Mouse (Mus musculus): ENCODE measurements at regions not wholly inside any gene's neighbourhood (a gene's known extent, or its start where the extent isn't known, plus 50 kb on each side); places are given as distances from the start of the nearest gene placed in this dataset.
A peak's percentile ranks its signal among the peaks of the same experiment; 100 is the strongest.

DNA sequence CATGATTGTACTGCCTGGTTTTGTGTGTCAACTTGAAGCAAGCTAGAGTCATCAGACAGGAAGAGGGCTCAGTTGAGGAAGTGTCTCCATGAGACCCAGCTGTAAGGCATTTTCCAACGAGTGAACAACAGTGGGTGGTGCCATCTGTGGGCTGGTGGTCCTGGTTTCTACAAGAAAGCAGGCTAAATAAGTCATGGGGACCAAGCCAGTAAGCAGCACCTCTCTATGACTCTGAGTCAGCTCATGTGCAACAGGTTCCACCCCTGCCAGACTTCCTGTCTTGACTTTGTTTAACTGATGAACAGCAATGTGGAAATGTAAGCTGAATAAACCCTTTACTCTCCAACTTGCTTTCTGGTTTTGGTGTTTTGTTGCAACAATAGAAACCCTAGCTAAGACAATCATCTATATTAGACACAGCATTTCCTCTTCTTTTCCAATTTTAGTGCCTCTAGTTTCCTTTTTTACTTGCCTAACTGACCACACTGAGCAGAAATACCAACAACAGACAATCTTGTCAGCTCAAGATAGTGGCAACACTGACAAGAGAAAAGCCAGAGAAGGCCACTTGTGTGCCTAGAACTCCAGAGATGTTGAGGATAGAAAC is 231.5 kb upstream of the Ptger4 start:
- Histone ChIP-seq H3K4me1 (ENCODE audit: control insufficient read depth, insufficient read depth, low read length) (no peaks in the 10 kb centered on the region), H3K27me3 (replicated peaks; ENCODE audit: control insufficient read depth, insufficient read depth, low read length) (no peaks in the 10 kb centered on the region), H3K36me3 (ENCODE audit: control insufficient read depth, insufficient read depth, low read length) (no peaks in the 10 kb centered on the region), H3K27ac (ENCODE audit: insufficient read depth, low read depth, low read length) (no peak overlapping the region), H3K4me3 (ENCODE audit: insufficient read depth, low read depth, low read length) (no peak overlapping the region)
- no peak for TF ChIP-seq POLR2A (IDR thresholded peaks at IDR 0.05; ENCODE audit: low read depth, low read length)
- no peak for TF ChIP-seq CTCF (conservative IDR thresholded peaks at IDR 0.05; ENCODE audit: insufficient read depth, insufficient read length, low read depth, low read length)
- no peak for DNase-seq
- WGBS: 57% methylated on average over 1 of the region's 1 CpGs

DNA sequence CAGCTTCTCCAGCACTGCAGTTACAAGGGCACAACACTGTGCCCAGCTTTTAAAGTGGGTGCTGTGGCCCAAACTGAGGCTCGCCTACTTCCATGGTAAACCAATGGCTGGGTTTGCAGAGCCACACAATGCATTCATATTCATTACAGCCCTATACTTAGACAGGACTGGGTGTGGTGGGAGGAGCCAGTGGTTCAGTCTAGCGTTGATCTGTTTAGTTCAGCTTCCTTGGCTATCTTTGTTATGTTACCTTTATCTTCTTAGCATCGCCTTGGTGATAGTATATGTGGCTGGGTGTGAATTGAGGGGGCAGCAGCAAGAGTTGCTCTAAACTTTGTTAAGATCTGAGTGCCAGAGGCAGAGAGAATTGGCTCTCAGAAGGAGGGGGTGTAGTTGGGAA is 249.3 kb upstream of the Ptger4 start:
- no peaks in the 10 kb centered on the region for H3K4me1 ChIP-seq (ENCODE audit: control insufficient read depth, insufficient read depth, low read length)
- H3K36me3 ChIP-seq (ENCODE audit: control insufficient read depth, insufficient read depth, low read length): no peaks in the 10 kb centered on the region
- no peak overlapping the region for H3K27ac ChIP-seq (ENCODE audit: insufficient read depth, low read depth, low read length)
- TF ChIP-seq POLR2A (IDR thresholded peaks at IDR 0.05; ENCODE audit: low read depth, low read length) (no peak), CTCF (conservative IDR thresholded peaks at IDR 0.05; ENCODE audit: insufficient read depth, insufficient read length, low read depth, low read length) (no peak)
- WGBS: 76% methylated on average over 3 of the region's 3 CpGs
- H3K27me3 ChIP-seq (replicated peaks; ENCODE audit: control insufficient read depth, insufficient read depth, low read length): no peaks in the 10 kb centered on the region
- DNase-seq: no peak
- no peak overlapping the region for H3K4me3 ChIP-seq (ENCODE audit: insufficient read depth, low read depth, low read length)

DNA sequence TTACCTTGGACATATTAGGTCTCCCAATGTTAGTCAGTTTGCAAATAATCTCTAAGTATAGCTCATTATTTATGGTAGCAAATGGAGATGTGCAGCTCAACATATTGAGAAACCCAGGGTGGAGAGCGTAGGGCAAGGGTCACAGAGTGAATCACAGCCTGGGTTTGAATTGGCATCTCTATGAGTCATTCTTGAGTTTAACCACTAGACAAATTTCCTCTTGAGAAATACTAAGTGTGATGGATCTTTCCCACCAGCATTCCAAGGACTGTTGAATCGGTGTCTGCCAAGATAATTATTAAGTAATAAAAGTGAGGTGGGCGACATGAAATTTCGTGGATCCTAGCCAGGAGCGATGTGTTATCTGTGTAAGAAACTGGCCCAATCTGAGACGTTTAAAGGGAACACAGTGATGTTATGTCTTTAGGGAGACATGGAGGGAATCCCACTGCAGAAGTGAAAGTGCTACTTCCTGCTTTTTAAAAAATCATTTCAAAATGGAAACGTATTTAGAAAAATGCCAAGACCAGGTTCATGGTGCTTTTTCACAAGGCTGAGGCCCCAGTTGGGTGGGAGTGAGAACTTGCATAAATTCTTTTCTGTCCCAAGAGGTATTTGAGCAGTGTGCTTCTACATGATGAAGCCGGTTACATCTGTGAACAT is 251.3 kb upstream of the Ptger4 start:
- peak; percentile 5 for DNase-seq
- no peaks in the 10 kb centered on the region for H3K36me3 ChIP-seq (ENCODE audit: control insufficient read depth, insufficient read depth, low read length)
- H3K4me3 ChIP-seq (ENCODE audit: insufficient read depth, low read depth, low read length): no peak overlapping the region
- H3K27me3 ChIP-seq (replicated peaks; ENCODE audit: control insufficient read depth, insufficient read depth, low read length): no peaks in the 10 kb centered on the region
- H3K4me1 ChIP-seq (ENCODE audit: control insufficient read depth, insufficient read depth, low read length): no peaks in the 10 kb centered on the region
- TF ChIP-seq CTCF (conservative IDR thresholded peaks at IDR 0.05; ENCODE audit: insufficient read depth, insufficient read length, low read depth, low read length) (no peak), POLR2A (IDR thresholded peaks at IDR 0.05; ENCODE audit: low read depth, low read length) (no peak)
- WGBS: 79% methylated on average over 8 of the region's 8 CpGs
- no peak overlapping the region for H3K27ac ChIP-seq (ENCODE audit: insufficient read depth, low read depth, low read length)

DNA sequence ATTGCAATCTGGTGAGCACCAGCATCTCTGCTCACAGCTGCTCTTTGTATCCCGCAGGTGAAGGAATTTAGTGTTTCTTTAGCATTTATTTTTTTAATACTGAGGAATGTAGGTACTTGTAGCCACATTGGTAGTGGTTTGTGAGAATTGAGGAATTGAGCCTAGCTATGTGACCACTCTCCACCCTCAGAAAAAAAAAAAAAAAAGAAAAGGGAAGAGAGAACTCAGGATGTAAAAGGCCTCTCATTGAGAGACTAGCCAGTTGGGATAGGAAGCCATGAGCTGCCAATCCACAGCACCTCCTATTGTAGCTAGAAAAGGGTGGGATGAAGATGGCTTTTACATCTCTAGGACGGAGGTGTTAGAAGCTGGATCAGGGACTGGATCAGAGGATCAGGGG is 252.0 kb upstream of the Ptger4 start:
- H3K4me3 ChIP-seq (ENCODE audit: insufficient read depth, low read depth, low read length): no peak overlapping the region
- H3K27me3 ChIP-seq (replicated peaks; ENCODE audit: control insufficient read depth, insufficient read depth, low read length): no peaks in the 10 kb centered on the region
- H3K4me1 ChIP-seq (ENCODE audit: control insufficient read depth, insufficient read depth, low read length): no peaks in the 10 kb centered on the region
- no peak for DNase-seq
- WGBS: 85% methylated on average over 2 of the region's 2 CpGs
- no peak overlapping the region for H3K27ac ChIP-seq (ENCODE audit: insufficient read depth, low read depth, low read length)
- H3K36me3 ChIP-seq (ENCODE audit: control insufficient read depth, insufficient read depth, low read length): no peaks in the 10 kb centered on the region
- TF ChIP-seq CTCF (conservative IDR thresholded peaks at IDR 0.05; ENCODE audit: insufficient read depth, insufficient read length, low read depth, low read length) (no peak), POLR2A (IDR thresholded peaks at IDR 0.05; ENCODE audit: low read depth, low read length) (no peak)

DNA sequence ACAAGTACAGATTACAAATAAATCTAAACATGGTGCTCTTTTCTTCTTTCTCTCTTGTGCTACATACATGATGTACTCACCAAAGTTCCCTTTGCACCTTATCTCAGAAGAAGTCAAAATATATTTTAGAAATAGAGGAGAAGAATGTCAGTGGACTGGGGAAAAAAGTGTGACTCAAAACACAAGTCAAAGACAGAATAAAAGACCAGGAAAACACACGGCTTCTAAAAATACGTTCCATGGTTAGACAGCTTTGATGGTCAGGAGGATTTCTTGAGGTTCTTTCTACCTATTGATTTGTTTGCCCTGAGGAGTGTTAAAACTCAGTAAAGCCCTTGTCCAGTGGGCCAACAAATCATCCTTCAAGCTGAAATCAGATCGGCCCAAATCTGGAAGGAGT is 260.5 kb upstream of the Ptger4 start:
- no peaks in the 10 kb centered on the region for H3K36me3 ChIP-seq (ENCODE audit: control insufficient read depth, insufficient read depth, low read length)
- no peak overlapping the region for H3K4me3 ChIP-seq (ENCODE audit: insufficient read depth, low read depth, low read length)
- no peak for DNase-seq
- no peaks in the 10 kb centered on the region for H3K4me1 ChIP-seq (ENCODE audit: control insufficient read depth, insufficient read depth, low read length)
- TF ChIP-seq POLR2A (IDR thresholded peaks at IDR 0.05; ENCODE audit: low read depth, low read length) (no peak), CTCF (conservative IDR thresholded peaks at IDR 0.05; ENCODE audit: insufficient read depth, insufficient read length, low read depth, low read length) (no peak)
- no peak overlapping the region for H3K27ac ChIP-seq (ENCODE audit: insufficient read depth, low read depth, low read length)
- WGBS: 48% methylated on average over 3 of the region's 3 CpGs
- H3K27me3 ChIP-seq (replicated peaks; ENCODE audit: control insufficient read depth, insufficient read depth, low read length): no peaks in the 10 kb centered on the region

DNA sequence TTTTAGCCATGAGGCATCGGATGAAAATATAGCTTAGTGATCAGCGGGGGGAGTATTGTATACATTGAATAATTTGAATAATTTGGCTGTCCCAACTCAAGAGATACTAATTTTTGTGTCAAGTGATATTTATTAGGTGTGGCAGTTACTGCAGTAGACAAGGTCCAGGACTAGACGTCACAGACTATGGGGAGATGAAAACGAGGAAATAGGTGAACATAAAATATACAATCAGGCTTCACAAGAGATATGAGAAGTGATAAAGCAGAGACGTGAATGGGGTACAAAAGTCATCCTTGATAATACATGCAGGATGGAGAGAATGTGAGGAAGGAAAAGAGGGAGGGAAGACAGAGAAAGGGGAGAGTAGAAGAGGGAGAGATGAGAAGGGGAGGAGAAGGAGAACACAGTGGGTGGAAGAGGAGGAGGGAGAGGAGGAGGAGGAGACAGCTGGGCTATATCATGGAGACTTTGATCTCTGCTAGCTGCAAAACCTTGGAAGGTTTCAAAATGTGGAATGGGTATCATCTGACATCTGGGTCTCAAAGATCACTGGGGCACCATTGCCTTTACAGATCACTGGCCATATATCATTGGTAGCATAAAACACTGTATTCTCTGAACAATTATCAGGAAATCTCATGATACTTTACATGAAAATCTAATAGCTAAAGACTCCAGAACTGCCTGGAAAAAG is 263.0 kb upstream of the Ptger4 start:
- DNase-seq: no peak
- H3K4me1 ChIP-seq (ENCODE audit: control insufficient read depth, insufficient read depth, low read length): no peaks in the 10 kb centered on the region
- TF ChIP-seq POLR2A (IDR thresholded peaks at IDR 0.05; ENCODE audit: low read depth, low read length): no peak
- no peak for TF ChIP-seq CTCF (conservative IDR thresholded peaks at IDR 0.05; ENCODE audit: insufficient read depth, insufficient read length, low read depth, low read length)
- H3K27ac ChIP-seq (ENCODE audit: insufficient read depth, low read depth, low read length): no peak overlapping the region
- H3K27me3 ChIP-seq (replicated peaks; ENCODE audit: control insufficient read depth, insufficient read depth, low read length): no peaks in the 10 kb centered on the region
- WGBS: 68% methylated on average over 5 of the region's 5 CpGs
- H3K36me3 ChIP-seq (ENCODE audit: control insufficient read depth, insufficient read depth, low read length): no peaks in the 10 kb centered on the region
- H3K4me3 ChIP-seq (ENCODE audit: insufficient read depth, low read depth, low read length): no peak overlapping the region

DNA sequence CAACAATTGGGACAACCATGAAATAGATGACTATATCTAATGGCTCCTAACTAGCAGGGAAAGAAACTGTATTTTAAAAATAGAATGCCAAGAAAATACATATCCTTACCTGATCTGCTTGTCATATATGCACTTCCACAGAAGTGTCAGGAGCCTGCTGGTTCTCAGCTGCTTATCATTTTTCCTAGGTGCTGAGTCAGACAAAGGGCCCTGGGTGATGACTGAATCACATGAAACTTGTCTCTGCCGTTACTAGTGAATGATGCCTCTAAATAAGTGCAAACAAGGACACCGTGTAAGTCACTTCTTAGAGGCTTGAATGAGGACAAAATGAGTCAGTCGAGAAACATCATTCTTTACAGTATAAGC is 263.5 kb upstream of the Ptger4 start:
- 64% methylated on average over 3 of the region's 3 CpGs for WGBS
- DNase-seq: no peak
- Histone ChIP-seq H3K4me3 (ENCODE audit: insufficient read depth, low read depth, low read length) (no peak overlapping the region), H3K27ac (ENCODE audit: insufficient read depth, low read depth, low read length) (no peak overlapping the region), H3K36me3 (ENCODE audit: control insufficient read depth, insufficient read depth, low read length) (no peaks in the 10 kb centered on the region), H3K4me1 (ENCODE audit: control insufficient read depth, insufficient read depth, low read length) (no peaks in the 10 kb centered on the region), H3K27me3 (replicated peaks; ENCODE audit: control insufficient read depth, insufficient read depth, low read length) (no peaks in the 10 kb centered on the region)
- no peak for TF ChIP-seq CTCF (conservative IDR thresholded peaks at IDR 0.05; ENCODE audit: insufficient read depth, insufficient read length, low read depth, low read length)
- TF ChIP-seq POLR2A (IDR thresholded peaks at IDR 0.05; ENCODE audit: low read depth, low read length): no peak

All from kidney, adult 2 months (tissue).